Mouse (Mus musculus) MEL (cell line): ENCODE measurements around the gene Kif3a. TPM values are rescaled to one million over a fixed set of nuclear protein-coding genes. Genes with fewer than 3 reads are reported as not detected.

Experiments used
- DNase-seq: peaks from one replicate; pipeline ENCODE4 v3.0.0; 2011; ENCODE audit warnings: low read depth, low spot score
- H3K27ac ChIP-seq: 2 replicates; pipeline ENCODE4 v1.5.1; 2012; ENCODE audit warnings: low read depth, mild to moderate bottlenecking, control low read depth, low read length, moderate library complexity; ENCODE audit not compliant: control insufficient read depth
- H3K27me3 ChIP-seq, 2 experiments: fragments of 150-350 bp in 1 of 2; sonication (generic) in 1 of 2; 2 replicates each; pipeline ENCODE4 v1.6.1; 2012; ENCODE audit warnings: low read length in 2 of 2, mild to moderate bottlenecking in 2 of 2, improper control_type of control experiment in 1 of 2, moderate library complexity in 1 of 2; ENCODE audit not compliant: insufficient read depth in 2 of 2, control insufficient read depth in 1 of 2
- H3K36me3 ChIP-seq, 2 experiments: 2 replicates each; pipeline ENCODE4 v1.6.1; 2012 to 2014; ENCODE audit warnings: low read length in 2 of 2, improper control_type of control experiment in 1 of 2, inconsistent platforms in 1 of 2, mild to moderate bottlenecking in 1 of 2; ENCODE audit not compliant: insufficient read depth in 2 of 2, control insufficient read depth in 1 of 2
- H3K4me1 ChIP-seq, 2 experiments: fragments of 150-350 bp in 1 of 2; sonication (generic) in 1 of 2; 2 replicates each; pipeline ENCODE4 v1.6.1; 2012; ENCODE audit warnings: low read length in 2 of 2, improper control_type of control experiment in 1 of 2, mild to moderate bottlenecking in 1 of 2; ENCODE audit not compliant: insufficient read depth in 2 of 2, control insufficient read depth in 1 of 2
- H3K4me3 ChIP-seq, 2 experiments: fragments of 150-350 bp in 1 of 2; sonication (generic) in 1 of 2; 2 replicates each; pipeline ENCODE4 v1.5.1; 2012; ENCODE audit warnings: low read depth in 2 of 2, low read length in 2 of 2, mild to moderate bottlenecking in 2 of 2, moderate library complexity in 2 of 2, control low read depth in 1 of 2, improper control_type of control experiment in 1 of 2; ENCODE audit not compliant: control insufficient read depth in 1 of 2, insufficient read depth in 1 of 2
- H3K79me2 ChIP-seq: 2 replicates; pipeline ENCODE4 v1.6.1; 2012; ENCODE audit warnings: mild to moderate bottlenecking, low read length, moderate library complexity; ENCODE audit not compliant: control insufficient read depth, poor library complexity, insufficient read depth
- H3K9ac ChIP-seq: 2 replicates; pipeline ENCODE4 v1.6.1; 2012; ENCODE audit warnings: low read depth, mild to moderate bottlenecking, control low read depth, low read length, moderate library complexity; ENCODE audit not compliant: control insufficient read depth, poor library complexity, severe bottlenecking
- H3K9me3 ChIP-seq: fragments of 150-350 bp; sonication (generic); replicated peaks from 2 replicates; pipeline ENCODE4 v1.6.1; 2012; ENCODE audit warnings: mild to moderate bottlenecking, low read length, improper control_type of control experiment, moderate library complexity; ENCODE audit not compliant: insufficient read depth
- CHD2 ChIP-seq: IDR thresholded peaks from 2 replicates; pipeline ENCODE4 v1.6.1; 2011; ENCODE audit warnings: low read length, improper control_type of control experiment
- CTCF ChIP-seq, 3 experiments: IDR thresholded peaks in 2 of 3; conservative IDR thresholded peaks in 1 of 3; 2 replicates each; pipeline ENCODE4 v1.5.1; 2011 to 2012; ENCODE audit warnings: low read length in 3 of 3, low read depth in 2 of 3, mild to moderate bottlenecking in 2 of 3, improper control_type of control experiment in 1 of 3, inconsistent platforms in 1 of 3, mixed read lengths in 1 of 3, moderate library complexity in 1 of 3; ENCODE audit not compliant: control insufficient read depth in 1 of 3, insufficient read depth in 1 of 3, poor library complexity in 1 of 3, severe bottlenecking in 1 of 3
- E2F4 ChIP-seq: IDR thresholded peaks from 2 replicates; pipeline ENCODE4 v1.6.1; 2011; ENCODE audit warnings: low read depth, low read length, improper control_type of control experiment, borderline replicate concordance
- ELF1 ChIP-seq: IDR thresholded peaks from 2 replicates; pipeline ENCODE4 v1.6.1; 2014; ENCODE audit warnings: low read depth, mild to moderate bottlenecking, inconsistent platforms, low read length, improper control_type of control experiment, moderate library complexity
- EP300 ChIP-seq, 2 experiments: IDR thresholded peaks; 2 replicates each; pipeline ENCODE4 v1.6.1; 2011; ENCODE audit warnings: improper control_type of control experiment in 2 of 2, low read length in 2 of 2, low read depth in 1 of 2, mild to moderate bottlenecking in 1 of 2
- ETS1 ChIP-seq: IDR thresholded peaks from 2 replicates; pipeline ENCODE4 v1.6.1; 2012; ENCODE audit warnings: low read depth, mild to moderate bottlenecking, inconsistent platforms, low read length, improper control_type of control experiment, moderate library complexity
- GABPA ChIP-seq: IDR thresholded peaks from 2 replicates; pipeline ENCODE4 v1.6.1; 2012; ENCODE audit warnings: low read depth, mild to moderate bottlenecking, inconsistent platforms, low read length, improper control_type of control experiment, moderate library complexity
- GATA1 ChIP-seq: IDR thresholded peaks from 2 replicates; pipeline ENCODE4 v1.6.1; 2011; ENCODE audit warnings: low read depth, low read length, improper control_type of control experiment
- HCFC1 ChIP-seq: IDR thresholded peaks from 2 replicates; pipeline ENCODE4 v1.6.1; 2012; ENCODE audit warnings: low read depth, mild to moderate bottlenecking, inconsistent platforms, low read length, improper control_type of control experiment, moderate library complexity
- JUND ChIP-seq: IDR thresholded peaks from 2 replicates; pipeline ENCODE4 v1.6.1; 2011; ENCODE audit warnings: low read depth, mild to moderate bottlenecking, improper control_type of control experiment, low read length
- KAT2A ChIP-seq: conservative IDR thresholded peaks from 2 replicates; pipeline ENCODE4 v1.6.1; 2012; ENCODE audit warnings: low read depth, low read length, improper control_type of control experiment, inconsistent platforms
- MAX ChIP-seq: IDR thresholded peaks from 2 replicates; pipeline ENCODE4 v1.6.1; 2011; ENCODE audit warnings: low read length, improper control_type of control experiment
- MEF2A ChIP-seq: IDR thresholded peaks from 2 replicates; pipeline ENCODE4 v1.6.1; 2014; ENCODE audit warnings: low read depth, mild to moderate bottlenecking, inconsistent platforms, low read length, improper control_type of control experiment; ENCODE audit not compliant: poor library complexity, insufficient replicate concordance, severe bottlenecking; ENCODE audit errors: extremely low read depth
- MXI1 ChIP-seq: IDR thresholded peaks from 2 replicates; pipeline ENCODE4 v1.6.1; 2011; ENCODE audit warnings: mild to moderate bottlenecking, low read depth, low read length, improper control_type of control experiment
- MYB ChIP-seq: IDR thresholded peaks from 2 replicates; pipeline ENCODE4 v1.6.1; 2011; ENCODE audit warnings: mild to moderate bottlenecking, low read depth, low read length, improper control_type of control experiment
- POLR2A ChIP-seq, 2 experiments: IDR thresholded peaks; 2 replicates each; pipeline ENCODE4 v1.6.1; 2011 to 2012; ENCODE audit warnings: low read length in 2 of 2, mild to moderate bottlenecking in 2 of 2, control low read depth in 1 of 2, improper control_type of control experiment in 1 of 2, low read depth in 1 of 2, moderate library complexity in 1 of 2; ENCODE audit not compliant: control insufficient read depth in 1 of 2, insufficient read depth in 1 of 2, poor library complexity in 1 of 2
- POLR2AphosphoS5 ChIP-seq: IDR thresholded peaks from 2 replicates; pipeline ENCODE4 v1.6.1; 2012; ENCODE audit warnings: low read depth, borderline replicate concordance, mild to moderate bottlenecking, inconsistent platforms, low read length, moderate library complexity, mixed read lengths
- RAD21 ChIP-seq: IDR thresholded peaks from 2 replicates; pipeline ENCODE4 v1.6.1; 2011; ENCODE audit warnings: mild to moderate bottlenecking, low read depth, low read length, improper control_type of control experiment
- RCOR1 ChIP-seq: IDR thresholded peaks from 2 replicates; pipeline ENCODE4 v1.6.1; 2012; ENCODE audit warnings: low read depth, mild to moderate bottlenecking, inconsistent platforms, low read length, improper control_type of control experiment
- SIN3A ChIP-seq: IDR thresholded peaks from 2 replicates; pipeline ENCODE4 v1.6.1; 2012; ENCODE audit warnings: low read length, improper control_type of control experiment, inconsistent platforms
- SMC3 ChIP-seq: IDR thresholded peaks from 2 replicates; pipeline ENCODE4 v1.6.1; 2011; ENCODE audit warnings: low read depth, low read length, improper control_type of control experiment
- TBP ChIP-seq: IDR thresholded peaks from 2 replicates; pipeline ENCODE4 v1.8.0; 2011; ENCODE audit warnings: low read depth, low read length, improper control_type of control experiment
- TCF12 ChIP-seq: IDR thresholded peaks from 2 replicates; pipeline ENCODE4 v1.6.1; 2014; ENCODE audit warnings: low read depth, mild to moderate bottlenecking, inconsistent platforms, low read length, improper control_type of control experiment, moderate library complexity
- ZKSCAN1 ChIP-seq: IDR thresholded peaks from 2 replicates; pipeline ENCODE4 v1.6.1; 2012; ENCODE audit warnings: low read depth, mild to moderate bottlenecking, inconsistent platforms, low read length, improper control_type of control experiment, moderate library complexity
- ZNF384 ChIP-seq: IDR thresholded peaks from 2 replicates; pipeline ENCODE4 v1.6.1; 2012; ENCODE audit warnings: low read depth, mild to moderate bottlenecking, inconsistent platforms, low read length, improper control_type of control experiment
- polyA plus RNA-seq, 2 experiments: library from polyadenylated mRNA; stranded (reverse) in 1 of 2; unstranded in 1 of 2; fragments of >175 nt in 1 of 2; fragments of >200 nt in 1 of 2; gene quantifications; 2 replicates each; pipeline versions ENCODE4 v1.2.1 to v1.2.4; 2012; ENCODE audit warnings: low replicate concordance in 2 of 2, low read depth in 1 of 2; ENCODE audit not compliant: insufficient read length in 2 of 2, insufficient read depth in 1 of 2, missing spikeins in 1 of 2
- total RNA-seq: library from RNA; depleted of rRNA; stranded (reverse); fragments of 300-350 nt; gene quantifications from 2 replicates; pipeline ENCODE4 v1.2.3, GENCODE M21; 2012

The Kif3a gene
- total and polyA plus RNA-seq, 3 experiments: 13.6 to 88.3 (median 17.1) TPM

DNA sequence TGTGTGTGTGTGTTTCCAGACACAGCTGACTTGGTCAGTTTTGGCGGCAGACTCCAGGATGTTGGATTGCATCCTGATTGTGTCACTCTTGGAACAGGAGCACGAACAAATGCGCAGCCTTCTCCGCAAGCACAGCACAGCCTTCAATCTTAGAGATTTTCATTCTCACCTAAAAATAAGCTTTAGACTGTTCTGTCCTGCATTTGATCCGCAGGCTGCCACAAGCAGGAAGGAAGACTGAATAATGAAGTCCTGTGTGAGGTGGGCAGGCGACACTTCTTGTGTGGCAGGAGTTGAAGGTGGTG lies 38.0 kb upstream of the Kif3a start:
- peaks cover 29 to 65% of the 10 kb centered on the region in 2 experiments for H3K4me1 ChIP-seq
- peaks cover 72% of the 10 kb centered on the region for H3K79me2 ChIP-seq
- no peak overlapping the region for H3K4me3 ChIP-seq
- TF ChIP-seq POLR2AphosphoS5 (no peak), TBP (no peak), MYB (no peak), EP300 (IDR thresholded peaks at IDR 0.05; ENCODE audit: low read depth in 1 of 2, low read length in 2 of 2) (no peak), MXI1 (no peak), MEF2A (no peak)
- TF ChIP-seq, all 39 proteins: peak for 0
- H3K9me3 ChIP-seq: no peaks in the 10 kb centered on the region
- no peak overlapping the region for H3K9ac ChIP-seq
- H3K27ac ChIP-seq: no peak overlapping the region; the same call in 1 of the 2 replicates
- H3K27me3 ChIP-seq: no peaks in the 10 kb centered on the region
- no peak for DNase-seq
- H3K36me3 ChIP-seq: peaks cover 29 to 57% of the 10 kb centered on the region in 2 experiments

DNA sequence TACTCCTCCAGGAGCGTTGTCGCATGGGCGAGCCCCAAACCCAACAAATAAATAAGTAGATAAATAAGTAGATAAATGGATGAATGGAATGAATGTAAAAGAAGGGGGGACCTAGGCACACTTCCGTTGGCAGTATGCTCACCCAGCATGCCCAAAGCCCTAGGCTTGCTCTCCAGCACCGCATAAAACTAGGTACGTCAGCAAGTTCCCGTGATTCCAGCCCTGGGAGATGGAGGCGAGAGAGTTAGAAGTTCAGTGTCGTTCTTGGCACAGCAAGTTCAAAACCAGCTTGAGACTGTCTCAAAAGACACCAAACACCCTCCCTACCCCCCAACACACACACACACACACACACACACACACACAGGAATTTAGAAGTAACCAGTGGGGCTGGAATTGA lies 37.2 kb upstream of the Kif3a start:
- H3K4me1 ChIP-seq: peaks cover 29 to 58% of the 10 kb centered on the region in 2 experiments
- no peaks in the 10 kb centered on the region for H3K9me3 ChIP-seq
- peaks cover 64% of the 10 kb centered on the region for H3K79me2 ChIP-seq
- peaks cover 35 to 54% of the 10 kb centered on the region in 2 experiments for H3K36me3 ChIP-seq
- no peak overlapping the region for H3K27ac ChIP-seq
- no peak overlapping the region for H3K4me3 ChIP-seq
- H3K27me3 ChIP-seq: no peaks in the 10 kb centered on the region
- no peak for TF ChIP-seq JUND
- no peak overlapping the region for H3K9ac ChIP-seq
- DNase-seq: no peak

DNA sequence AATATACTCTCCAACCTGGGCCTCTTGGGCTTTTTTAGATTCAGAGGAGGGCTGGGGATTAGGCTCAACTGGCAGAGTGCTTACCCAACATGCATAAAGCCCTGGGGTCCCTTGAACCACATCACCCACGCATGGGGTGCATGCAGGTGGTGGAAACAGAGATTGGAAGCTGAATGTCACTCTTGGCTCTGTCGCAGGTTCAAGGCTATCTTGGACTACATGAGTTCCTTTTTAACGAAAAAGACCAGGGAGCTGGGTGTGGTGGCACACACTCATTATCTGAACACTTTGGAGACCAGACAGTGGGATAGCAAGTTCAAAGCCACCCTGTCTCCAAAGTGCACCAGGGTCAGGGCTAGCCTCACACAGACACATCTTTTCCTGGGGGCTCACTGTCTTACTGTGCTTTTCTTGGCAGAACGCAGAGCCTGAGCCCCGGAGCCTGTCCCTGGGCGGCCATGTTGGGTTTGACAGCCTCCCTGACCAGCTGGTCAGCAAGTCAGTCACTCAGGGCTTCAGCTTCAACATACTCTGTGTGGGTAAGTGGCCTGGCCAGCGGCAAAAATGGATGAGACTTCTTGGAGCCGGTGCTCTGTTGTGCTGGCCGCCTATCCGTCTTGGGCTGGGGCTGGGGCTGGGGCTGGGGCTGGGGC lies 35.5 kb upstream of the Kif3a start:
- Histone ChIP-seq H3K27ac (peak overlapping the region; percentile 40; the same call in 1 of the 2 replicates), H3K36me3 (peaks cover 41 to 45% of the 10 kb centered on the region in 2 experiments), H3K4me3 (no peak overlapping the region), H3K9me3 (no peaks in the 10 kb centered on the region), H3K9ac (no peak overlapping the region), H3K27me3 (no peaks in the 10 kb centered on the region), H3K79me2 (peaks cover 47% of the 10 kb centered on the region), H3K4me1 (peaks cover 29 to 43% of the 10 kb centered on the region in 2 experiments)
- peak; percentile 66 for DNase-seq
- TF ChIP-seq POLR2AphosphoS5 (no peak), HCFC1 (no peak), TBP (0 out of 2 replicates have a peak, but pooled peaks have one; percentile 27), SMC3 (no peak), POLR2A (IDR thresholded peaks at IDR 0.05; ENCODE audit: control insufficient read depth in 1 of 2, insufficient read depth in 1 of 2, low read depth in 1 of 2, low read length in 2 of 2, poor library complexity in 1 of 2) (no peak; a peak in 1 of 4 replicates), CTCF (IDR thresholded peaks at IDR 0.05 in 2 of 3, conservative IDR thresholded peaks at IDR 0.05 in 1 of 3; ENCODE audit: control insufficient read depth in 1 of 3, insufficient read depth in 1 of 3, low read depth in 2 of 3, low read length in 3 of 3, poor library complexity in 1 of 3, severe bottlenecking in 1 of 3) (no peak), GABPA (no peak), ZNF384 (no peak), MAX (no peak), ETS1 (peak; percentile 31; the same call in 1 of the 2 replicates), RAD21 (no peak), MYB (peak; percentile 41; the same call in 1 of the 2 replicates), SIN3A (no peak; the same call in 1 of the 2 replicates), TCF12 (peak; percentile 67; the same call in 1 of the 2 replicates), CHD2 (no peak), KAT2A (no peak), E2F4 (no peak), ZKSCAN1 (no peak), EP300 (IDR thresholded peaks at IDR 0.05; ENCODE audit: low read depth in 1 of 2, low read length in 2 of 2) (peak; percentile 50 to 76; a peak in 3 of 4 replicates), ELF1 (no peak), GATA1 (0 out of 2 replicates have a peak, but pooled peaks have one; percentile 18), RCOR1 (peak; percentile 57; the same call in 1 of the 2 replicates)
